Mouse (Mus musculus) urinary bladder, postnatal 10 days (tissue): ENCODE measurements around the gene Slamf9.

Experiments
- DNase-seq: peaks from one replicate; pipeline ENCODE4 v3.0.0; 2022; ENCODE audit warnings: low spot score

Gene Slamf9

DNA sequence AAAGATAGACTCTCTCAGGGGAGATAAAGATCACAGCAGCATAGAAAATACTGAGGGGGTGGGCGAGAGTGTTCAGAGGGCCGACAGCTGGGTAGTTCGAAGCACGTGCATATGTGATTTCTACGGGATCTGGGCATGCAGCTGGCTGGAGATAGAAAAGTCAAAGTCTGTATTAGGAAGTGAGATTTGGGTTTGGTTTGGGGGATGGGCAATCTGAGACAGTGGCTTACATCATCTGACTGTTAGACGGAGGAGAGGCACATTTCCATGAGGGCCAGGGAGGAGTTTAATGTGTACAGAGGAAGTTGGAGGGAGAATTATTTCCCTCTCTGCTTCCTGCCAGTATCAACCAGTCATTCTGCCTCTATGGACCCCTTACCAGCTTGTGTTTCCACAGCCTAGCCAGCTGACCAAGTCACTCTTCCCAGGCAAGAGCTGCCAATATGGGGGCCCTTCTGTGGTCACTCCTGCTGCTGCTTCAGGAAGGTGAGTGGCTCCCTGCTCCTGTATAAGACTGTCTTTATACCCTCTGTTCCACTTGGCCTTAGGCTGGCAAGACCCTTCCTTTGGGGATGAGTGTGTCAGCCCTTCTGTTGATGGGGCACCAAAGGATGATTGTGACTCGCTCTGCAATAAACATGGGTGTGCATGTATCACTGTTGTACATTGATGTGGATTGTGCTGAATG is at the start of gene Slamf9:
Gene Slamf9, plus strand, starts transcription at position 305 of the 688 bp plus-strand sequence.
- DNase-seq, result no peak

DNA sequence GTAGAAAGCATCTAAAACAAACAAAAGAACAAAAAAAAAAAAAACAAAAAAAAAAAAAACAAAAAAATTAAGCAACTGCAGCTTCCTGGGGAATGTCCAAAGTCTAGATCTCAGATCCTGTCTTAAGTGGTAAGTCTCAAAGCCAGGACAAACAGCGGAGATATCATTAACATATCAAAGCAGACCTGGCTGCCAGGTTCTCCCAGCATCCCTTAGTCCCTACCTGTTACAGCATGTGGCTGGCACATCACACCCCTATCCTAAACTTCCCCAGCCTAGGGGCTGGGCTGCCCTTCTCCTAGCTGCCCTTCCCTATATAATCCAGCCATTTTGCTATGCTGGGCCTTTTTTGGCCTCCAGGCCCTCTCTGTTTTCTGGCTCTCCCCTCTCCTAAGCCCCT is 48.7 kb upstream of the Slamf9 start:
- no peak for DNase-seq

DNA sequence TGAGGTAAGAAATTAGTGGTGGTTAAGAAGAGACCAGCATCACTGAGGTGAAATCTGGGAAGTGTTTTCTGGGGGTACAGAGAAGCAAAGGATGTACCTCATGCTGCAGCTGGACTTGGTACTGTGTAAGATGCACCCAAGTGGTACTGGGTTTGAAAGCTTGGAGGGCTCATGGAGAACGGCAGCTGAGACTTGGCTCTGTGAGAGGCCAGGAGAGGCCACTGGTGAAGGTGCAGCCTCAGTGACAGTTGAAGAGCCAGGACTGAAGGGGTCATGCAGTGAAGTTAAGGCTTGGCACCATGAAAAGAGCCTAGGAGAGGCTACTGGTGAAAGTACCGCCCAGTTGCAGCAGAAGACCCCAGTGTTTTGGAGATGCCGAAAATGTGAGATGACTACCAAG is 47.3 kb upstream of the Slamf9 start:
- no peak for DNase-seq

DNA sequence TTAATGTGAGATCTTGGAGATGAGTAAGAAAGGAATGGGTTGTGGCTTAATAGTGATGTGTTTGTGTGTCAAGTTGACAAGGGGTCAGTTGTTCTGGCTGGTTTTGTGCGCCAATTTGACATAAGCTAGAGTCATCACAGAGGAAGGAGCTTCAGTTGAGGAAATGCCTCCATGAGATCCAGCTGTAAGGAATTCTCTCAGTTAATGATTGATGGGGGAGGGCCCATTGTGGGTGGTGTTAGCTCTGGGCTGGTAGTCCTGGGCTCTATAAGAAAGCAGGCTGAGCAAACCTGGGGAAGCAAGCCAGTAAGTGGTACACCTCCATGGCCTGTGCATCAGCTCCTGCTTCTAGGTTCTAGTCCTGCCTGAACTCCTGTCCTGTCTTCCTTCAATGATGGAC is 46.5 kb upstream of the Slamf9 start:
- no peak for DNase-seq

DNA sequence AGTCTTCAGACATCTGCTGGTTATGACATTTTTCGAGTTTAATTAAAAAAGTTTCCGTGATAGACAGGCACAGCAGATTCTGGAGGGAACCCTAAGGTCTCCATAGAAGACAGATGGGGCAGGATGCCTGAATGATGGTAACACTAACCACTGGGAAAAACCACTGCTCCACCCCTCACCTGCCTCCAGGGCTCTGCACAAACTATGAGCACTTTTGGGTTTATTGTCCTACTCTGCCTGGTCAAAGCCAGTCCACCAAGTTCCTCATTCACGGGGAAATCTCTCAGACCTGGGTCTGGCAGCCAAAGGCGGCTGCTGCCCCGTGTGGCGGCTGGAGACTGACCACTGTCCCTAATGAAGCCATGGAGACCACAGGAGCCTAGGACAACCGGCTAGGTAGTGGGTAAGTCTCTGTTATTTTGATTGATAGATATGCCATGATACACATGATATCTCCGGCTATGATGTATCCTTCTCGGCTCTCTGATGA is 44.4 kb upstream of the Slamf9 start:
- no peak for DNase-seq

DNA sequence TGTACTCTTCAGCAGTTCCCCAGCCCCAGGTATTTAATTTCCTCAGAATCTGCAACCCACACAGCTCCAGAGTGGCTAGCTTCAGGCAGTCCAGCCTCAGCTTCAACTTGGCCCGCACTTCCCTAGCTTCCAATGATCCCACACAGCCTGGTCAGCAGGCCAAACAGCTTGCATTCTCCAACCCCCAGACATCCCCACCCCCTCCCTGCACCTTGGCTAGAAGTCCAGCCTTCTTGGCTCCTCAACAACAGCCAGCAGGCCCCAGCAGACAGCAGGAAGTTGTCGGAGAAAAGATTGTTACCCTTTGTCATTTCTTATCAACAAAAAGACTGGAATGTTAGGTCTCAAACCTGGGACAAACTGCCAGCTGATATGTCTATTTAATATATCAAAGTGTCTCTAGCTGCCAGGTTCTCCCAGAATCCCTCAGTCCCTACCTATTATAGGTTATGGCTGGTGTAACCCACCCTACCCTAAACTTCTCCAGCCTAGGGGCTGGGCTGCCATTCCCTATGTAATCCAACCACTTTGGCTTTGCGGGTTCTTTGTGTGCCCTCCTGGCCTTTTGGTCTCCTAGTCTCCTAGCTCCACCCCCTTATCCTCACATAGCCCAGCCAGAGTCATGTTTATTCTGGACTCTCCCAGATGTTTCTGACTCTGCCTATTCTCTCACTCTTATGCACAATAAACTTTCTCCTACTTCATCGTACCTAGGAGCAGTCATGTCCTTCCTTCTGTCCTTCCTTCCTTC is 43.1 kb upstream of the Slamf9 start:
- no peak for DNase-seq

DNA sequence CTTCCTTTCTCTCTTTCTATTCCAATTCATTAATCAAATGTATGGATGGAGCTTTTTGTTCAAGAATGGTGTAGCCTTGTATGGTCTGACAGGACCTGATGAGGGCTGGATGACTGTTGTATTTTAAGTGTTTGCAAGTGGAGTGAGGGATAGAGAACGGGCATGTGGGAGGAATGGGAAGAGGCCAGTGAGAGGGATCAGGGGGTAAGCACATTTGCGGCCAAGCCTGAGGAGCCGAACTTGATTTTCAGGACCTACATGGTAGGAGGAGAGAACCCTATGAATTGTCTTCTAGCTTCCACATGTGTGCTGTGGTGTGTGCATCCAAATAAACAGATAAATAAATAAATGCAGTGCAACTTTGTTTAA is 42.6 kb upstream of the Slamf9 start:
- DNase-seq, result no peak

DNA sequence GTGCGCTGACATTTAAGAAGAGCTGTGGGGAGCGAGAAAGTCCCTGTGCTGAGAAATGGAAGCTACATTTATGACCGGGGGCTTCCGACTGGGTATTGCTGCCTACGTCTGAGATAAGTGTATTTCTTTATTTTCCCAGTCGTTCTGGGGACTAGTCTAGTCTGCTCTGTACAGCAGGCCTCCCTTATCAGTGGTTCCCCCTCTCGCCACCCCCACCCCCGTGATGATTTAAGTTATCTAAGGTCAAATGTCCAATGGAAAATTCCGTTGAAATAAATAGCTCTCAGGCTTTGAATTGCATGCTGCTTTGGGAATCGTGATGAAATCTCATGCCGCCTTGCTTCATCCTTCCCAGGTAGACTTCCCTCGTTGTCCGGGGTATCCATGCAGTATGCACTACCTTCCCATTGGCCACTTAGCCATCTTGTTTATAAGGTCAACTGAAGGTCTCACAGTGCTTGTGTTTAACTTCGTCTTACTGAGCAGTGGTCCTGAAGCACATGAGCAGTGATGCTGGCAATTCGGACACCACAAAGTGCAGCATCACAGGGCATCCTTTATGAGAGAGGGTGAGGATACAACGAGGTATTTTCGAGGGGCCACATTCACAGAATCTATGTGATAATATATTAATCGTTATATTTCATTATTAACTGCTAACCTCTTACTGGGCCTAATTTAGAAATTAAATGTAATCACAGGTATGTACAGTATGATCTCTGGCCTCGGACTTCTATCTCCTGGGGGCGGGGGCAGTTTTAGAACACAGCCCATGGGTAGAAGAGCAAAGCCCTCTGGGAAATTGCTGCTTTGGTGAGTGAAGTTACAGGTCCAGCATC is 41.9 kb upstream of the Slamf9 start:
- DNase-seq, result no peak

DNA sequence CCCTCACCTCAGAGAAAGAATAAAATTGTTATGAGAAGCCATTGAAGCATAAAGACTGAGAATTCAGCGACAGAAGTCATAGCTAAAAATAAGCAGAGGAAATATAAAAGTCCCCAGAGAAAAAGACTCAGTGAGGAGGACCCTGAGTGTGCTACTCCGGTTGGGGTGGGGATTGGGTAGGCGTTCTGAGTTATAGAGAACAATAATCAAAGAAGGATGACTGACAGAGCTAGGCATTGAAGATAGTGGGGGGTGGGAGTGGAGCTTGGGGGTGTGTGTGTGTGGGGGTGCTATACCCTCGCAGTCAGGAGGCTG is 41.4 kb upstream of the Slamf9 start:
- DNase-seq, result no peak

DNA sequence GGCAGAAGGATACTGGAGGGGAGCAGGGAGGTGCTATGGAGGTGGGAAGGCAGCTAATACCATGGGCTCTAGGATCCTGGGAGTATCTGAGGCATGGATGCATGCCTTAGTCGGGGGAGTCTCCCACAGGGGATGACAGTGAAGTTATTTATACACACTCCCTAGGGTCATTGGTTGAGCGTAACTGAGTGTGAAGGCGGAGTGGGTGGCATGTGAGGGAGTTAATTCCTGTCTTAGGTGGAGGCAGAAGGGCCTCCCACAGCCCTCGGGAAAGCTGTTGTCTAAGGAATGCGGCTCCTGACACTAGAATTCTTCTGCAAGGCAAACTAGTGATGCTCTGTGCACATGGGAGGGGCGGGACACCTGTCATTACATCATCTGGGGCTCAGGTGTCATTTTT is 38.4 kb upstream of the Slamf9 start:
- no peak for DNase-seq

DNA sequence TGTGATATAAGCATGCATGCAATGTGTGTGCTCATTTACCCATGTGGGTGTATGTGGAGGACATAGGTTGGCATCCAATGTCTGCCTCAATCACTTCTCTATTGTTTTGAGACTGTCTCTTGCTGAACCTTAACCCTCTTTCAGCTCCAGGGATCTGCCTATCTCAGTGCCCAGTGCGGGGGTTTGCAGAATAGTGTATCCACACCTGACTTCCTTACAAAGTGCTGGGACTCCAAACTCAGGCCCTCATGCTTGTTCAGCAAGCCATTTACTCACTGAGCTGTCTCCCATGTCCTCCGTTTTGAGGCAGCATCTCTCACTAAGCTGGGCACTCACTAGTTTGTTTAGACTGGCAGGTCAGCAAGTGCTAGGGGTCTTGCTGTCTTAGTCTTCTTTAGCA is 36.5 kb upstream of the Slamf9 start:
- DNase-seq, result no peak

DNA sequence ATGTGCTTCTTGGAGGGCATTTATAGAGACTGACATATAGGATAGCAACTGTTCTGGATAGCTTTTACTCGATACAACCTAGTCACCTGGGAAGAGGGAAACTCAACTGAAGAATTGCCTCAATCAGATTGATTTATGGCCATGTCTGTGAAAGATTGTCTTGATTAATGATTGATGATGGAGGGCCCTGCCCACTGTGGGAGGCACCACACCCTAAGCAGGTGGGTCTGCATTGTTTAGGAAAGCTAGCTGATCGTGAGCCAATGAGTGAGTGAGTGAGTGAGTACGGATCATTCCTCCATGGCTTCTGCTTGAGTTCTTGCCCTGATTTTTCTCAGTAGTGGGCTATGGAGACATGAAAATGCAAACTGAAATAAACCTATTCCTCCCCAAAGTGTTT is 34.6 kb upstream of the Slamf9 start:
- DNase-seq, result no peak

DNA sequence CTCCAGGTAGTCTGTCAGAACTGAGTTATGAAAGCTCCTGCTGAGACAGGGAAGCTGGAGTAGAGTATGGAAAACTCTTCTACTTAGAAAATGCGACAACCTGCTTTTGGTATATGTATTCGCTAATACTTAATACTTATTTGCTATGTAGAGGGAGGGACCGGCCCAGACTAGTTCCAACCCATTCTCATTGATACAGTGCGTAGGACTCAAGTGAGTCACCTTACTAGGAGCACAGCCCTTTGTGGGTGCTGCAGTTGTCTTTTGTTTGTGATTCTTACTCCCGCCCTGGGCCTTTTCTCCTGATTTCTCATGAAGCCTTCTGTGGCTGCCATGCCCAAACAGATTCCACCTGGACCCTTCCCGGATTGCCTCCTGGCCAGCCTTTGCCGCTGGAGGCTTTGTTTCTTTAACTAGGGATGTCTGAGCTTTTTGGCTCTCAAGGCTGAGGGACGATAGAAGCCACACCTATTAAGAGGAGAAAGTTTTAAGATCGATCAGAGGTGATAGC is 33.2 kb upstream of the Slamf9 start:
- no peak for DNase-seq

DNA sequence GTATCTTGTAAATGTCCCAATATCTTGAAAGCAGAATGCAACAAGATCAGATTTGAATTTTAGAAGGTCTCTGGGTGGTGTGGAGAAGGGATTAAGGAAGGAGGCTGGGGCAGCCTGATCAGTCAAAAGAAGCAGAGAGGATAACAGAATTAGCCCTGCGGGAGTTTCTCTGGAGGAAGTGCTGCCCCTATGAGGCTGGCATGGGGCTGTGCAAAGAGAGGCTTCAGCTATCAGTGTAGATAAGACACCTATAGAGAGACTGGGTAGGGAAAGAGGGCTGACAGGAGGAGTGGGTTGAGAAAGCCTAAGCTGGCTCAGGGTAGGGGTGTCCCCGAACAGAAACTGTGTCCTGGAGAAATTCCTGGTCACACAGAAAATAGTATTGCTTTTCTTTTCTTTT is 24.9 kb upstream of the Slamf9 start:
- DNase-seq, result no peak

DNA sequence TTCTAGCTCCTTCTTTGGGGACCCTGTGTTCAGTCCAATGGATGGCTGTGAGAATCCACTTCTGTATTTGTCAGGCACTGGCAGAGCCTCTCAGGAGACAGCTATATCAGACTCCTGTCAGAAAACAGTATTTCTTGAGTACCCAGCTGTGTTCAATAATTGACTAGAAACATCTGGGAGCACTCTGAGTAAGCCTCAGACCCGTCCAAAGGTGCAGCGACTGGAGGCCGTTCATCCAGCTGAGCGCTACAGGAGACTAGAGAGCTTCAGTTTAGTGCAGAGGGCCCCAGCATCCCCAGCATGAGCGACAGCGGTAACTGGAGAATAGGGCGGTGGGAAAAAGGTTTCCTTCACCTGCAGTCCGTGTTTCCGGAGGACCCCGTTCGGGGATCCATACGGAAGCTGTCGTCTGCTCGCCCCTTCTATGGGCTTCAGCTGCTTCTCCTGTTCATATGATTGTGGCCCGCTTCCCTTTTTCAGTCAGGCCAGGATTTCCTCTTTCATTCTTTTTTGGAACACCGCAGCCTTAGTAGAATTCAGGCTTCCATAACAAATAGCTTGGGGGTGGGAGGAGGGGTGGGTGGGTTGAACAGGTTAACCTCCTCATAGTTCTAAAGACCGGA is 24.2 kb upstream of the Slamf9 start:
- DNase-seq, result no peak

DNA sequence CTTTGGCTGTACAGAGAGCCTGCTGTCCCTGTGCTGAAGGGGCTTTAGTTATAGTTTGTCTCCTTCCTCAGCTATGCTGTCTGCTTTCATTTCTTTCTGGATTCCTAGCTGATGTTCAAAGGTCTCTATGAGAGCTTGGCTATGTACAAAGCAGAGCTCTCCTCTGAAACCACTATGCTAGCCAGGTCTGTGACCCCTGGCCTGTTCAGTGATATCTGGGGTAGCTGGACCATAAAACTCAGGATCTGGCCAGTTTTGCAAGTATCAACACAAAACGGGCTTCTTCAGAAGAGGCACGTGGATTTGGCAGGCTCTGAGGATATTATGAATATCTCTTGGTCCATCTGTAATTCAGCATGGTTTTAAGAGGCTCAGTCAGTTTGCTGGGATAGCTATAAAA is 22.2 kb upstream of the Slamf9 start:
- no peak for DNase-seq

DNA sequence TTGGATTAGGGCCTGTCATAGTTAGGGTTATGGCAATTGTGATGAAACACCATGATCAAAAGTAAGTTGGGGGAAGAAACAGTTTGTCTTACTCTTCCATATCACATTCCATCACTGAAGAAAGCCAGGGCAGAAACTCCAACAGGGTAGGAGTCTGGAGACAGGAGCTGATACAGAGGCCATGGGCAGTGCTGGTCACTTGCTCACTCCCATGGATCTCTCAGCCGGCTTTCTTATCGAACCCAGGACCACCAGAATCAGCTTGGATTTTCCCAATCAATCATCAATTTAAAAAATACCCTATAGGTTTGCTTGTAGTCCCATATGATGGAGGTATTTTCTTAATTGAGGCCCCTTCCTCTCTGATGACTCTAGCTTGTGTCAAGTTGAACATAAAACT is 21.3 kb upstream of the Slamf9 start:
- DNase-seq, result no peak

DNA sequence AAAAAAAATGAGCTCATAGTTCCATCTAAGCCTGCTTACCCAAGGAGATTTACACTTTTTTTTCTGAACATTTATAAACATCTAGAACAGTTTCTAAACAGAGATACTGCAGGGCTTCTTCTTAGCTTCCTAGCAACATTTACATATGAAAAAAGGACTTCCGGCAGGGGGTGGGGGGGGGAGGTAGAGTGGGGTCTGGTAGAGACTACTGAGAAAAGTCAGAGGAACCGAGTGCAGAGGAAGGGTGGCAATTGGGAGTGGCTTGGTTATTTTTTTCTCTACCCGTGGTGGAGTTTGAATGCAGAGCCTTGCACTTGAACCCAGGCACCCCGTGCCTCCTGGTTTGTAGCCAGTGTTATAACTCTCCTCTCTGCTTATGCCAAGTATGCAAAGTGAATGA is 19.7 kb upstream of the Slamf9 start:
- DNase-seq, result no peak

DNA sequence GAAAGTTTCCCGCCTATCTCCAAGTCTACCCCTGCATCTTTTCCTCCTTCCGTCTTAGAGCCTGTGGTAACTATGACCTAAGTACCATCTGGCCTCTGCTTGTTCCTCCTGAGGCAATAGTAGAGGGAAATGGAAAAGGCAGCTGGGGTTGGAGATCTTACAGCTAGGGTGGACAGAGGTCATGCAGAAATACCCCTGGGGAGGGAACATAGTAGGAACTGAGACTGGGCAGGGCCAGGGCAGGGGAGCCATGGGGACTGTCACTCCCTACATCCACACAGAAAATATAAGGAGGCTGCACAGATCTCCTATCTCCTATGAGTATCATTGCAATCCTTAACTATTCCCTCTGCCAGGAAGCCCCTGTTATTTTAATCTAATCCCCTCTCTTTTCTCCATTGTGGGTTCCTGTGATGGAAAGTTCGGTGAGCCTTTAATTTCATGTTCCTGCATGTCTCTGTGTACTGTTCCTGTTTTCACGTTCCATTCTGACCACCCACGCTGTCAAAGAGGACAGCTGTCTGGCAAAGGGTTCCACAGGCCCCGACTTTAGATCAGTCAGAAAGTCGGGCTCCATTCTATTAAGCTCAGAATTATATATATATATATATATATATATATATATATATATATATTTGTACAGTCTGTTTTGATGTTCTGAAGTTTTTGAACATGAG is 19.0 kb upstream of the Slamf9 start:
- no peak for DNase-seq

DNA sequence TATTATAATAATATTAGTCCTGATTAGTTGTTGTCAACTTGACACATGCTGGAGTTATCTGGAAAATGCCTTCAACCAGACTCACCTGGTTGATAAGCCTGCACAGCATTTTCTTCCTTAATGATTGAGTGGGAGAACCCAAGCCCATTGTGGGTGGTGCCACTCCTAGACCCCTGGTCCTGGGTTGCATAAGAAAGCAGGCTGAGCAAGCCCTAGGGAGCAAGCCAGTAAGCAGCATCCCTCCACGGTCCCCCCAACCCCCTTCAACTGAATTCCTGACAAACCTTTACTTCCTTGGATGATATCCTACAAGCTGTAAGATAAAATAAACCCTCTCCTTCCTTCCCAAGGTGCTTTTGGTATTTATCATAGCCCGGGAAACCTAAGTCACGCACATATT is 18.0 kb upstream of the Slamf9 start:
- DNase-seq, result no peak

DNA sequence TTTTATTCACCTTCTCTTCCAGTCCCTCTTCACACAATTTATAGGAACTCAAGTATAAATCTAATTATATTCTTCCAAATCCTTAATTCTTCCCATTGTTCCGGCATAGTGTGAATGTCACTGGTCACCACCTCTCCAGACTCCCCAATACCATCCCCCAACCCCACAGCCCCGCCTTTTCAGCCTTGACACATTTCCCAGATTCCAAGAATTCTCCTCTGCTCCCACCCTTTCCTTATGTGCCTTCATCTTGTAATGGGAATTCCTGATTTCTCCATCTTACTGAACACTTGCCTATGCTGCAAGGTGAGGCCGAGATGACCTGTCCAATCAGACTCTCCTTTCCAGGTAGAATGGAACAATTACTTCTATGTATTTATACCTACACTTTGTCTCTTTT is 17.1 kb upstream of the Slamf9 start:
- DNase-seq, result no peak

DNA sequence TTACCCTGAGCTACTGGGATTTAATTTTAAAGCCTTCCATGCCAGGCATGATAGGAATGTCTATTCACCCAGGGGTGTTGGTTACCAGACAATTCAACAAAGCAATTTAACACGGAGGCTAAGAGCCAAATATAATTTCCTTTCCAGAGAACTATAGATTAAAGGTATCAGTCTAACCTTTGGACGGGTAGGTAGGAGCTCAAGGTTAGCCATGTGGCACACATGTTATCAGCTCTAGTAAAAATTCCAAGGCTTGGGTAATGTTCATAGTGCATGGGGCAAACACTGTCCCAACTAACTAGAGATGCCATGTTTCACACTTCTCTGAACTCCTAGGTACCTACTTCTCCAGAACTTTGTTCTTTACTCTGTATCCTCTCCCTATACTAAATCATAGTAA is 13.6 kb upstream of the Slamf9 start:
- DNase-seq, result no peak
